Mouse (Mus musculus): ENCODE data around the gene Hip1r. TPM values are rescaled to one million over a fixed set of nuclear protein-coding genes. Genes with fewer than 3 reads are reported as not detected.
A peak's percentile ranks its signal among the peaks of the same experiment; 100 is the strongest.

The Hip1r gene
- 3.8 and 4.2 TPM in 2 replicates for polyA plus RNA-seq (2014; fragmentation: Nextera tagmentation; extraction: Ambion mirVana)

GRCm38 (mm10) chr5:123973299-123974178 is at the start of gene Hip1r:
Hip1r (plus strand) TSS chr5:123973628.
- H3K36me3 ChIP-seq (ENCODE audit: control insufficient read depth, insufficient read depth, low read length), result no peaks in the 10 kb centered on the region
- peak; percentile 74 for DNase-seq (ENCODE audit: low spot score)
- H3K9ac ChIP-seq (ENCODE audit: low read length), result peak within 1 kb of the TSS; percentile 67
- peak within 1 kb of the TSS; percentile 63 for H3K4me3 ChIP-seq (ENCODE audit: low read depth, low read length)
- peaks cover 5% of the 10 kb centered on the region; the same call in 1 of the 2 replicates for H3K27me3 ChIP-seq (ENCODE audit: control insufficient read depth, insufficient read depth, low read length)
- H3K4me2 ChIP-seq (ENCODE audit: low read depth, severe bottlenecking), result peak within 1 kb of the TSS; percentile 79
- peaks cover 6% of the 10 kb centered on the region for H3K4me1 ChIP-seq (ENCODE audit: control insufficient read depth, insufficient read depth, low read length)
- H3K27ac ChIP-seq (replicated peaks; ENCODE audit: low read depth, low read length), result no peak within 1 kb of the TSS
- ATAC-seq (ENCODE audit: insufficient number of reproducible peaks, low FRiP score, low TSS enrichment, low read depth), result peak; percentile 68
- WGBS, result under 1% methylated on average over 99 of the region's 106 CpGs
- H3K9me3 ChIP-seq (ENCODE audit: control insufficient read depth, low read length), result no peaks in the 10 kb centered on the region

GRCm38 (mm10) chr5:123927118-123927517 is 46.3 kb upstream of the Hip1r start, which contains the start of gene Gm43518:
Gm43518 (plus strand) TSS chr5:123927418.
- ATAC-seq (ENCODE audit: insufficient number of reproducible peaks, low FRiP score, low TSS enrichment, low read depth), result no peak
- 94% methylated on average over 9 of the region's 9 CpGs for WGBS
- H3K36me3 ChIP-seq (ENCODE audit: control insufficient read depth, insufficient read depth, low read length), result peaks cover 18% of the 10 kb centered on the region; the same call in 1 of the 2 replicates

GRCm38 (mm10) chr5:123930508-123930989 is 42.9 kb upstream of the Hip1r start, which contains the start of gene Ccdc62:
Ccdc62 (plus strand) TSS chr5:123930679.
- DNase-seq (ENCODE audit: low spot score), result peak; percentile 95
- Histone ChIP-seq H3K27ac (replicated peaks; ENCODE audit: low read depth, low read length) (peak within 1 kb of the TSS; percentile 69; the same call in 1 of the 2 replicates), H3K9me3 (ENCODE audit: control insufficient read depth, low read length) (no peaks in the 10 kb centered on the region), H3K36me3 (ENCODE audit: control insufficient read depth, insufficient read depth, low read length) (peaks cover 3% of the 10 kb centered on the region; the same call in 1 of the 2 replicates), H3K4me3 (ENCODE audit: low read depth, low read length) (peak within 1 kb of the TSS; percentile 57), H3K4me2 (ENCODE audit: low read depth, severe bottlenecking) (peak within 1 kb of the TSS; percentile 70), H3K9ac (ENCODE audit: low read length) (peak within 1 kb of the TSS; percentile 87), H3K4me1 (ENCODE audit: control insufficient read depth, insufficient read depth, low read length) (no peaks in the 10 kb centered on the region), H3K27me3 (ENCODE audit: control insufficient read depth, insufficient read depth, low read length) (no peaks in the 10 kb centered on the region)
- under 1% methylated on average over 53 of the region's 56 CpGs for WGBS
- peak; percentile 94 for ATAC-seq (ENCODE audit: insufficient number of reproducible peaks, low FRiP score, low TSS enrichment, low read depth)

More at GRCm38 (mm10) chr5:123927118-123927517, 46.3 kb upstream of the Hip1r start, which contains the start of gene Gm43518:
- no peak within 1 kb of the TSS for H3K4me3 ChIP-seq (ENCODE audit: low read depth, low read length)
- H3K4me1 ChIP-seq (ENCODE audit: control insufficient read depth, insufficient read depth, low read length), result no peaks in the 10 kb centered on the region
- no peaks in the 10 kb centered on the region for H3K27me3 ChIP-seq (ENCODE audit: control insufficient read depth, insufficient read depth, low read length)
- no peaks in the 10 kb centered on the region for H3K9me3 ChIP-seq (ENCODE audit: control insufficient read depth, low read length)
- no peak for DNase-seq (ENCODE audit: low spot score)
- no peak within 1 kb of the TSS for H3K9ac ChIP-seq (ENCODE audit: low read length)
- H3K27ac ChIP-seq (replicated peaks; ENCODE audit: low read depth, low read length), result no peak within 1 kb of the TSS
- H3K4me2 ChIP-seq (ENCODE audit: low read depth, severe bottlenecking), result no peak within 1 kb of the TSS

- Histone ChIP-seq H3K9ac (ENCODE audit: low read length) (peak overlapping the region; percentile 87), H3K36me3 (ENCODE audit: control insufficient read depth, insufficient read depth, low read length) (peaks cover 3% of the 10 kb centered on the region; the same call in 1 of the 2 replicates), H3K4me3 (ENCODE audit: low read depth, low read length) (peak overlapping the region; percentile 57), H3K9me3 (ENCODE audit: control insufficient read depth, low read length) (no peaks in the 10 kb centered on the region), H3K27me3 (ENCODE audit: control insufficient read depth, insufficient read depth, low read length) (no peaks in the 10 kb centered on the region), H3K4me2 (ENCODE audit: low read depth, severe bottlenecking) (peak overlapping the region; percentile 70), H3K27ac (replicated peaks; ENCODE audit: low read depth, low read length) (no peak overlapping the region; the same call in 1 of the 2 replicates), H3K4me1 (ENCODE audit: control insufficient read depth, insufficient read depth, low read length) (no peaks in the 10 kb centered on the region)
- whole genome bisulfite sequencing, result 49% methylated on average over 13 of the region's 13 CpGs
- DNase-seq (ENCODE audit: low spot score), result no peak
- no peak for ATAC-seq (ENCODE audit: insufficient number of reproducible peaks, low FRiP score, low TSS enrichment, low read depth)
Measured at GRCm38 (mm10) chr5:123931131-123931530, 42.3 kb upstream of the Hip1r start.

GRCm38 (mm10) chr5:123932927-123933326 is 40.5 kb upstream of the Hip1r start:
- H3K4me2 ChIP-seq (ENCODE audit: low read depth, severe bottlenecking), result no peak overlapping the region
- no peak overlapping the region for H3K4me3 ChIP-seq (ENCODE audit: low read depth, low read length)
- DNase-seq (ENCODE audit: low spot score) (no peak), ATAC-seq (ENCODE audit: insufficient number of reproducible peaks, low FRiP score, low TSS enrichment, low read depth) (no peak)
- H3K9me3 ChIP-seq (ENCODE audit: control insufficient read depth, low read length), result no peaks in the 10 kb centered on the region
- H3K36me3 ChIP-seq (ENCODE audit: control insufficient read depth, insufficient read depth, low read length), result no peaks in the 10 kb centered on the region; the same call in 1 of the 2 replicates
- H3K4me1 ChIP-seq (ENCODE audit: control insufficient read depth, insufficient read depth, low read length), result no peaks in the 10 kb centered on the region
- no peaks in the 10 kb centered on the region for H3K27me3 ChIP-seq (ENCODE audit: control insufficient read depth, insufficient read depth, low read length)
- H3K9ac ChIP-seq (ENCODE audit: low read length), result no peak overlapping the region
- H3K27ac ChIP-seq (replicated peaks; ENCODE audit: low read depth, low read length), result no peak overlapping the region

- DNase-seq (ENCODE audit: low spot score) (no peak), ATAC-seq (ENCODE audit: insufficient number of reproducible peaks, low FRiP score, low TSS enrichment, low read depth) (no peak)
- Histone ChIP-seq H3K4me3 (ENCODE audit: low read depth, low read length) (no peak overlapping the region), H3K27me3 (ENCODE audit: control insufficient read depth, insufficient read depth, low read length) (no peaks in the 10 kb centered on the region), H3K4me2 (ENCODE audit: low read depth, severe bottlenecking) (no peak overlapping the region), H3K4me1 (ENCODE audit: control insufficient read depth, insufficient read depth, low read length) (no peaks in the 10 kb centered on the region), H3K9me3 (ENCODE audit: control insufficient read depth, low read length) (no peaks in the 10 kb centered on the region), H3K36me3 (ENCODE audit: control insufficient read depth, insufficient read depth, low read length) (no peaks in the 10 kb centered on the region; the same call in 1 of the 2 replicates), H3K27ac (replicated peaks; ENCODE audit: low read depth, low read length) (no peak overlapping the region), H3K9ac (ENCODE audit: low read length) (no peak overlapping the region)
- WGBS, result 89% methylated on average over 12 of the region's 12 CpGs
Measured at GRCm38 (mm10) chr5:123933556-123933955, 39.9 kb upstream of the Hip1r start.

GRCm38 (mm10) chr5:123933957-123934591 is 39.4 kb upstream of the Hip1r start:
- H3K27ac ChIP-seq (replicated peaks; ENCODE audit: low read depth, low read length), result no peak overlapping the region
- no peak overlapping the region for H3K4me3 ChIP-seq (ENCODE audit: low read depth, low read length)
- peak overlapping the region; percentile 22; the same call in 1 of the 2 replicates for H3K9ac ChIP-seq (ENCODE audit: low read length)
- 43% methylated on average over 18 of the region's 18 CpGs for WGBS
- DNase-seq (ENCODE audit: low spot score) (peak; percentile 51), ATAC-seq (ENCODE audit: insufficient number of reproducible peaks, low FRiP score, low TSS enrichment, low read depth) (no peak)
- no peaks in the 10 kb centered on the region for H3K27me3 ChIP-seq (ENCODE audit: control insufficient read depth, insufficient read depth, low read length)
- no peak overlapping the region for H3K4me2 ChIP-seq (ENCODE audit: low read depth, severe bottlenecking)
- H3K9me3 ChIP-seq (ENCODE audit: control insufficient read depth, low read length), result no peaks in the 10 kb centered on the region
- H3K36me3 ChIP-seq (ENCODE audit: control insufficient read depth, insufficient read depth, low read length), result no peaks in the 10 kb centered on the region
- no peaks in the 10 kb centered on the region for H3K4me1 ChIP-seq (ENCODE audit: control insufficient read depth, insufficient read depth, low read length)

GRCm38 (mm10) chr5:123935931-123936330 is 37.5 kb upstream of the Hip1r start:
- no peak for ATAC-seq (ENCODE audit: insufficient number of reproducible peaks, low FRiP score, low TSS enrichment, low read depth)
- Histone ChIP-seq H3K9me3 (ENCODE audit: control insufficient read depth, low read length) (no peaks in the 10 kb centered on the region), H3K4me1 (ENCODE audit: control insufficient read depth, insufficient read depth, low read length) (no peaks in the 10 kb centered on the region), H3K27me3 (ENCODE audit: control insufficient read depth, insufficient read depth, low read length) (no peaks in the 10 kb centered on the region), H3K36me3 (ENCODE audit: control insufficient read depth, insufficient read depth, low read length) (no peaks in the 10 kb centered on the region), H3K4me2 (ENCODE audit: low read depth, severe bottlenecking) (no peak overlapping the region), H3K9ac (ENCODE audit: low read length) (no peak overlapping the region), H3K4me3 (ENCODE audit: low read depth, low read length) (no peak overlapping the region), H3K27ac (replicated peaks; ENCODE audit: low read depth, low read length) (no peak overlapping the region)
- WGBS, result 86% methylated on average over 5 of the region's 5 CpGs
- DNase-seq (ENCODE audit: low spot score), result no peak

All from limb, embryonic 11.5 days (tissue).